Mouse (Mus musculus) activated CD4-positive, CD25-positive, alpha-beta regulatory T cell (primary cell): ENCODE measurements around the gene Gltp. TPM values are rescaled to one million over a fixed set of nuclear protein-coding genes. Genes with fewer than 3 reads are reported as not detected.

Experiments
- polyA plus RNA-seq, 2 experiments: library from polyadenylated mRNA; unstranded; fragments of 100-300 nt; shearing (Covaris generic); gene quantifications; one replicate each; pipeline ENCODE4 v1.2.1; 2017

Gene Gltp
- polyA plus RNA-seq = 100 to 1,000 TPM; 275 to 392 TPM

GRCm38 (mm10) chr5:114690633-114691567 lies at the start of gene Gltp:
Gltp (minus strand) TSS chr5:114690984.

DNA sequence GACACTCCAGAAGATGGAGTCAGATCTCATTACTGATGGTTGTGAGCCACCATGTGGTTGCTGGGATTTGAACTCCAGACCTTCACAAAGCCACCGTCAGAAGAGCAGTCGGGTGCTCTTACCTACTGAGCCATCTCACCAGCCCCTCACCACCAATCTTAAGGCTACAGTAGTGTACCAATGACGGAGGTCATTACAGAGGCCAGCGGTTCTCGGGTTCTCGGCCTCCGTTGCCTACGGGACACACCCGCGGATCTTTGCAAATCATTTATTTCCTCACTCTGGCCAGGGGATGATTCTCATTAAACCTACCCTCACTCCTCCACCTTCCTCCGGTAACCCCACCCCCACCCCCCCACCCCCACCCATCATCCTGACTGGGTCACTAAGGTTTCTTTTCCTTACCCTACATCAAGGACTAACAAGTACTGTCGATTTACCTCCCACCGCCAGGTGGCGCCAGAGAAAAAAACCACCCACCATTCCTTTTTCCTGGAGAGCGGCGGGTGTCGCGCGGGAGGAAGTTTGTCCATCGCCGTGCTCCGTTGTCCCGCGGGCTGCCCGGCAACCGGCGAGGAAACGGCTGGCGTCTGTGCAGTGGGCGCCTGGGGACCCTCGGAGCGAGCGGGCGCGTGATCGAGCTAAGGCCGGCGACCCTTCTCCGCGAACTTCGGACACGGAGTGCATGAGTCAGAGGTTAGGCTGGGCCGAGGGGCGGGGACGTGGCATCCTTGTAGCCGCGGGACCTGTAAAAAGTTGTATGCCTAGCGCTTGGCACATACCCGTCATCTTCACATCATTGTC lies 16.7 kb upstream of the Gltp start, which contains the start of gene Tchp:
Gene Tchp (plus strand): TSS at position 496 of the 804 bp plus-strand sequence.

GRCm38 (mm10) chr5:114658255-114658654 lies 32.5 kb downstream of the Gltp start, which contains the start of gene Trpv4:
Trpv4 (minus strand) TSS chr5:114658421.

Other genes starting within 250 kb of the Gltp start
- gene Mmab, start 246.9 kb downstream of the Gltp start, polyA plus RNA-seq = 1 to 10 TPM; 4.3 to 6.7 TPM
- 1 to 10 TPM; 4.4 to 7.9 TPM for gene Mvk, start 246.7 kb downstream of the Gltp start, polyA plus RNA-seq
- gene Fam222a, start 123.0 kb downstream of the Gltp start, polyA plus RNA-seq = under 1 TPM; 0.05 to 0.43 TPM
- 1 to 10 TPM in 1 of 2 experiments, under 1 TPM in 1; 0.29 to 1.4 TPM for gene Trpv4, start 32.6 kb downstream of the Gltp start, polyA plus RNA-seq
- 10 to 100 TPM; 14.8 to 20.0 TPM for gene Tchp, start 16.8 kb upstream of the Gltp start, polyA plus RNA-seq
- gene Ankrd13a, start 83.7 kb upstream of the Gltp start, polyA plus RNA-seq = 100 to 1,000 TPM; 115 to 179 TPM
- 100 to 1,000 TPM; 122 to 142 TPM for gene Git2, start 84.5 kb upstream of the Gltp start, polyA plus RNA-seq
- 100 to 1,000 TPM in 1 of 2 experiments, 10 to 100 TPM in 1; 75.6 to 188 TPM for gene 1500011B03Rik, start 132.5 kb upstream of the Gltp start, polyA plus RNA-seq
- gene 4930519G04Rik, start 162.7 kb upstream of the Gltp start, polyA plus RNA-seq = under 1 TPM in 1 of 2 experiments, not detected in 1; 0.22 TPM
- under 1 TPM in 1 of 2 experiments, not detected in 1; 0.48 TPM for gene Gm9936, start 167.7 kb upstream of the Gltp start, polyA plus RNA-seq
- gene Oasl2, start 206.0 kb upstream of the Gltp start, polyA plus RNA-seq = 10 to 100 TPM; 14.1 to 19.6 TPM
- gene Oasl1, start 232.3 kb upstream of the Gltp start, polyA plus RNA-seq = 1 to 10 TPM; 1.9 to 6.5 TPM